Mouse (Mus musculus) lung, postnatal 10 days (tissue): Measurements from ENCODE around the gene Inf2.

Source experiments
- DNase-seq: peaks from one replicate; pipeline ENCODE4 v3.0.0; 2021

The Inf2 gene

GRCm38 (mm10) chr12:112571064-112571463 is 17.5 kb upstream of the Inf2 start:
- no peak for DNase-seq

- no peak for DNase-seq
Observed at GRCm38 (mm10) chr12:112575274-112575986, 13.2 kb upstream of the Inf2 start.

- no peak for DNase-seq
Observed at GRCm38 (mm10) chr12:112576341-112576740, 12.2 kb upstream of the Inf2 start.

GRCm38 (mm10) chr12:112576749-112577148 is 11.8 kb upstream of the Inf2 start:
- no peak for DNase-seq

- no peak for DNase-seq
Observed at GRCm38 (mm10) chr12:112578296-112579090, 10.1 kb upstream of the Inf2 start.

- DNase-seq = no peak
Observed at GRCm38 (mm10) chr12:112579430-112579829, 9.2 kb upstream of the Inf2 start.

- no peak for DNase-seq
Observed at GRCm38 (mm10) chr12:112579926-112580325, 8.7 kb upstream of the Inf2 start.

GRCm38 (mm10) chr12:112581113-112581512 is 7.5 kb upstream of the Inf2 start:
- DNase-seq = no peak

GRCm38 (mm10) chr12:112584954-112585353 is 3.6 kb upstream of the Inf2 start:
- no peak for DNase-seq

GRCm38 (mm10) chr12:112585924-112586538 is 2.6 kb upstream of the Inf2 start:
- DNase-seq = no peak

GRCm38 (mm10) chr12:112587125-112588124 is 1.2 kb upstream of the Inf2 start:
- no peak for DNase-seq

- DNase-seq = no peak
Observed at GRCm38 (mm10) chr12:112589491-112590191, 1.1 kb downstream of the Inf2 start.

GRCm38 (mm10) chr12:112590566-112591239 is 2.1 kb downstream of the Inf2 start:
- no peak for DNase-seq

GRCm38 (mm10) chr12:112591240-112591639 is 2.7 kb downstream of the Inf2 start:
- DNase-seq = no peak

GRCm38 (mm10) chr12:112591730-112592129 is 3.1 kb downstream of the Inf2 start:
- no peak for DNase-seq

GRCm38 (mm10) chr12:112592985-112593734 is 4.6 kb downstream of the Inf2 start:
- DNase-seq = peak; percentile 62

GRCm38 (mm10) chr12:112593951-112594915 is 5.6 kb downstream of the Inf2 start:
- DNase-seq = peak; percentile 41

- no peak for DNase-seq
Observed at GRCm38 (mm10) chr12:112594989-112595388, 6.4 kb downstream of the Inf2 start.

GRCm38 (mm10) chr12:112595626-112596025 is 7.0 kb downstream of the Inf2 start:
- DNase-seq = no peak
